Mouse (Mus musculus) gastrocnemius, postnatal 25 days (tissue): ENCODE measurements at regions not wholly inside any gene's neighbourhood (a gene's known extent, or its start where the extent isn't known, plus 50 kb on each side); places are given as distances from the start of the nearest gene placed in this dataset.

Experiments used
- DNase-seq: peaks from one replicate; pipeline ENCODE4 v3.0.0; 2022

- no peak for DNase-seq
Measured at GRCm38 (mm10) chr16:95929700-95930435, 60.9 kb downstream of the Psmg1 start.

GRCm38 (mm10) chr16:95928290-95929260 lies 62.2 kb downstream of the Psmg1 start:
- DNase-seq = no peak

GRCm38 (mm10) chr16:95926558-95926957 lies 64.2 kb downstream of the Psmg1 start:
- no peak for DNase-seq

- DNase-seq = no peak
Measured at GRCm38 (mm10) chr16:95924716-95925115, 66.0 kb downstream of the Psmg1 start.

GRCm38 (mm10) chr16:95923991-95924390 lies 66.8 kb downstream of the Psmg1 start:
- DNase-seq = no peak

GRCm38 (mm10) chr16:95922369-95922934 lies 68.3 kb downstream of the Psmg1 start:
- no peak for DNase-seq

GRCm38 (mm10) chr16:95921169-95921568 lies 69.6 kb downstream of the Psmg1 start:
- DNase-seq = no peak

GRCm38 (mm10) chr16:95918651-95919425 lies 71.9 kb downstream of the Psmg1 start:
- no peak for DNase-seq

- no peak for DNase-seq
Measured at GRCm38 (mm10) chr16:95917635-95918407, 72.9 kb downstream of the Psmg1 start.

GRCm38 (mm10) chr16:95913879-95914278 lies 76.9 kb downstream of the Psmg1 start:
- DNase-seq = no peak

- no peak for DNase-seq
Measured at GRCm38 (mm10) chr16:95904531-95905165, 86.1 kb downstream of the Psmg1 start.

GRCm38 (mm10) chr16:95903383-95903913 lies 87.3 kb downstream of the Psmg1 start:
- no peak for DNase-seq

GRCm38 (mm10) chr16:95902177-95902576 lies 88.6 kb downstream of the Psmg1 start:
- no peak for DNase-seq

GRCm38 (mm10) chr16:95901388-95901787 lies 89.4 kb downstream of the Psmg1 start:
- DNase-seq = no peak

- DNase-seq = no peak
Measured at GRCm38 (mm10) chr16:95900181-95900580, 90.6 kb downstream of the Psmg1 start.

- DNase-seq = no peak
Measured at GRCm38 (mm10) chr16:95899672-95900071, 91.1 kb downstream of the Psmg1 start.

- DNase-seq = no peak
Measured at GRCm38 (mm10) chr16:95897843-95898242, 92.9 kb downstream of the Psmg1 start.

- no peak for DNase-seq
Measured at GRCm38 (mm10) chr16:95896126-95896525, 94.6 kb downstream of the Psmg1 start.

- DNase-seq = no peak
Measured at GRCm38 (mm10) chr16:95893534-95894290, 97.0 kb downstream of the Psmg1 start.

- no peak for DNase-seq
Measured at GRCm38 (mm10) chr16:95892356-95892755, 98.4 kb downstream of the Psmg1 start.
